Mouse (Mus musculus) liver, embryonic 16.5 days (tissue): ENCODE data around the gene Fnbp1. TPM values are rescaled to one million over a fixed set of nuclear protein-coding genes. Genes with fewer than 3 reads are reported as not detected.
"Not testable (repeated sequence)": the region's sequence is repeated elsewhere in the genome, so short reads cannot be mapped to it uniquely, and the experiment has no call there.

Source experiments
- ATAC-seq: fragments of 200-750 bp; cut with Nextera tagmentation; 2 replicates; pipeline ENCODE4 v1.8.0; 2017; ENCODE audit warnings: low read depth, mild to moderate bottlenecking, moderate number of reproducible peaks, moderate library complexity
- H3K27ac ChIP-seq: fragments of 300-500 bp; sonication (generic); 2 replicates; pipeline ENCODE4 v1.5.1; 2014; ENCODE audit warnings: mild to moderate bottlenecking, low read length
- H3K27me3 ChIP-seq: fragments of 300-500 bp; sonication (generic); 2 replicates; pipeline ENCODE4 v1.6.1; 2014; ENCODE audit warnings: low read depth, low read length, mixed read lengths; ENCODE audit not compliant: control insufficient read depth, insufficient read depth
- H3K36me3 ChIP-seq: fragments of 300-500 bp; sonication (generic); 2 replicates; pipeline ENCODE4 v1.6.1; 2014; ENCODE audit warnings: mild to moderate bottlenecking; ENCODE audit not compliant: control insufficient read depth, insufficient read depth
- H3K4me1 ChIP-seq: fragments of 300-500 bp; sonication (generic); 2 replicates; pipeline ENCODE4 v1.6.1; 2014; ENCODE audit warnings: low read depth, low read length, mixed read lengths; ENCODE audit not compliant: control insufficient read depth
- H3K4me2 ChIP-seq: fragments of 300-500 bp; sonication (generic); 2 replicates; pipeline ENCODE4 v1.6.1; 2014; ENCODE audit warnings: low read depth, low read length, mixed read lengths
- H3K4me3 ChIP-seq: fragments of 300-500 bp; sonication (generic); 2 replicates; pipeline ENCODE4 v1.5.1; 2014; ENCODE audit warnings: low read depth, mild to moderate bottlenecking, low read length
- H3K9ac ChIP-seq: fragments of 300-500 bp; sonication (generic); 2 replicates; pipeline ENCODE4 v1.6.1; 2014; ENCODE audit warnings: low read depth, low read length
- H3K9me3 ChIP-seq: fragments of 300-500 bp; sonication (generic); replicated peaks from 2 replicates; pipeline ENCODE4 v1.6.1; 2016; ENCODE audit warnings: low read length; ENCODE audit not compliant: control insufficient read depth
- WGBS: fragments of 180-500 bp; shearing (Covaris S2); extraction: QIAGEN DNeasy Blood & Tissue Kit; methylation state at CpG from one replicate; pipeline ENCODE4 v1.1.7; 2014; ENCODE audit not compliant: insufficient replicate concordance; 5-methylcytosine and 5-hydroxymethylcytosine counted together
- polyA plus RNA-seq: library from polyadenylated mRNA; unstranded; fragments of >200 nt; fragmentation: Nextera tagmentation; extraction: Ambion mirVana; gene quantifications from 2 replicates; pipeline ENCODE4 v1.2.1, GENCODE M21; 2015

Fnbp1 gene
- 5.2 and 5.9 TPM in 2 replicates for polyA plus RNA-seq

DNA sequence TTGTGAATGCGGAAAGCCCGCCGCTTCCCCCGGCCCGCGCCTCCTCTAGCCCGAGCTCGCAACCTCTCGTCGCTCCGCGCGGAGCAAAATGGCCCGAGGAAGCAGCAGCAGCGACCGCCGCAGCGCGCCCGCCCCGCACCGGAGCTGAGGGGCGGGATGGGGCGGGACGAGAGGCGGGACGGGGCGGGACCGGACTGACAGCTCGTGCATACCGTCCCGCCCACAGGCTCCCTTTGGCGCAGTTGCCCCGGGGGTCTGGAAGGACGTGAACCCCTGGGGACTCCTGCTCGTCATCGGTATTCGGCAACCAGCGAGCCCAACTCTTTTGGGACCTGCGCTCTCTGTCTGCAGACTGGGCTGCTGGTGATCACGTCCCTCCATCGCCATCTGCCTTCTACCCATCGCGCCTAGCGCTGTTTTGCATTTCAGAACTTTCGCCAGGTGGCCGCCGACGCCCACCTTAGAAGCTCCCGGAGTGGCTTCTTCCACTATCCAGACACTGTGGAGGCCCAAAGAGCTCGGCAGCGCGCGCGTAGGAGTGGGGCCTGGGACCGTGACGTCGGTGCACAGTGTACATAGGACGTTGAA is at the start of gene Fnbp1:
Fnbp1 (minus strand) TSS at position 142 of the 588 bp plus-strand sequence.
- under 1% methylated on average over 59 of the region's 59 CpGs for whole genome bisulfite sequencing
- Histone ChIP-seq H3K36me3 (no peaks in the 10 kb centered on the region; the same call in 1 of the 2 replicates), H3K27me3 (no peaks in the 10 kb centered on the region; the same call in 1 of the 2 replicates), H3K4me3 (peak within 1 kb of the TSS; percentile 79), H3K9ac (peak within 1 kb of the TSS; percentile 77), H3K4me1 (peaks cover 17% of the 10 kb centered on the region), H3K9me3 (no peaks in the 10 kb centered on the region), H3K27ac (peak within 1 kb of the TSS; percentile 64), H3K4me2 (peak within 1 kb of the TSS; percentile 90)
- peak; percentile 93 for ATAC-seq

DNA sequence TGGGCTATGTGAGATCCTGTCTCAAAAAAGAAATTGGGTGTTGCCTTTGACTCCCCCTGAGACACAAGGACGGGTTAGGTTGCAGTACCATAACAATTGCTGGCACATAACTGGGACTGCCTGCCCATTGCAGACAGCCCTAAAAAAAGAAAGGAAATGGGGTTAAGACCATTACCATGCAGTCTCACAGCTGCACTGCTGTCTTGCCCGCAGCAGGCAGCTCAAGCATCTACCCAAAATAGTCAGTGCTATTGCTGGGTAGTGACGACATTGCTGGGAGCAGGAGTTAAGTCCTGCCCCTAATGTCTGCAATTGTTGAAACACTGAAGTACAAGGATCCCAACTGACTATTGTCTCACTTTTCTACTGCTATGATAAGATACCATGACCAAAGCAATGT is 47.8 kb upstream of the Fnbp1 start:
- 77% methylated on average over 3 of the region's 3 CpGs for WGBS
- H3K4me1 ChIP-seq = no peaks in the 10 kb centered on the region
- no peak for ATAC-seq
- no peaks in the 10 kb centered on the region for H3K27me3 ChIP-seq
- H3K4me2 ChIP-seq = no peak overlapping the region
- no peaks in the 10 kb centered on the region for H3K9me3 ChIP-seq
- no peak overlapping the region for H3K4me3 ChIP-seq
- H3K36me3 ChIP-seq = peaks cover 30% of the 10 kb centered on the region
- no peak overlapping the region for H3K9ac ChIP-seq
- H3K27ac ChIP-seq = no peak overlapping the region

DNA sequence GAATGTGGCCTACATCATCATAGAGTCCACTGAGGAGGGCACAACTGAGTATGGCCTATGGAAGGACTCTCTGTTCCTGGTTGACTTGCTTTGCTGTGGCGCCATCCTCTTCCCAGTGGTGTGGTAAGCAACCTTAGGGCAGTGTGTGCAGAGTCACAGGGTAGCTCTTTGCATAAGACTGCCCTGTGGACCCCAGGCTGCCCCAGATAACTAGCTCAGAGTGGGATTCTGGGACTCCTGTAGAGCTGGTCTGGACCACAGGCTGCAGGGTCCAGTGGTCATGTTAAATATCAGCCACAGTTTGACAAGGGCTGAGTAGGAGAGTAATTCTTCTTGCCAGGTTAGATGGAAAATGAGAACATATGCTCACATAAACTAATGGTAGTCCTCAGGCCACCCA is 46.9 kb upstream of the Fnbp1 start:
- 80% methylated on average over 1 of the region's 1 CpGs for WGBS
- Histone ChIP-seq H3K9ac (no peak overlapping the region), H3K4me1 (no peaks in the 10 kb centered on the region), H3K4me2 (no peak overlapping the region), H3K27me3 (no peaks in the 10 kb centered on the region), H3K4me3 (no peak overlapping the region), H3K9me3 (no peaks in the 10 kb centered on the region), H3K27ac (no peak overlapping the region), H3K36me3 (peaks cover 32% of the 10 kb centered on the region)
- ATAC-seq = no peak

DNA sequence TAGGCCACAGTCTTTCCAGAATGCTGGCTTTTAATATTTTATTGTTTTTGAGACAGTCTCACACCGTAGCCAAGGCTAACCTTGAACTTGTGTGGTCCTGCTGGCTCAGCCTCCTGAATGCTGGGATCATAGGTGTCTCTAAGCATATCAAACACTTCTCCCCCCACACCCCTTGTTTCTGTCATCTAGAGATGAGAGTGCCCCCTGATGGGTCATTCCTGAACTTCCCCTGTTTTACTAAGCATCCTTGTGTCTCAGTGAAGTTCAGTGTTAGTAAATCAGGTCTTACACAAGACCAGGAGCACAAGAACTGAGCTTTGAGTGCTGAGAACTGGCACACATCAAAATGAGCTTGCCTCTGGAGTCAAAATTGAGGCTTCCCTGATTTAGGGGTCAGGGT is 42.0 kb upstream of the Fnbp1 start:
- no peak for ATAC-seq
- 81% methylated on average over 1 of the region's 1 CpGs for WGBS
- no peak overlapping the region for H3K4me3 ChIP-seq
- no peak overlapping the region for H3K27ac ChIP-seq
- H3K9me3 ChIP-seq = no peaks in the 10 kb centered on the region
- H3K27me3 ChIP-seq = no peaks in the 10 kb centered on the region
- H3K9ac ChIP-seq = no peak overlapping the region
- H3K4me1 ChIP-seq = no peaks in the 10 kb centered on the region
- H3K36me3 ChIP-seq = peaks cover 23% of the 10 kb centered on the region
- H3K4me2 ChIP-seq = no peak overlapping the region

DNA sequence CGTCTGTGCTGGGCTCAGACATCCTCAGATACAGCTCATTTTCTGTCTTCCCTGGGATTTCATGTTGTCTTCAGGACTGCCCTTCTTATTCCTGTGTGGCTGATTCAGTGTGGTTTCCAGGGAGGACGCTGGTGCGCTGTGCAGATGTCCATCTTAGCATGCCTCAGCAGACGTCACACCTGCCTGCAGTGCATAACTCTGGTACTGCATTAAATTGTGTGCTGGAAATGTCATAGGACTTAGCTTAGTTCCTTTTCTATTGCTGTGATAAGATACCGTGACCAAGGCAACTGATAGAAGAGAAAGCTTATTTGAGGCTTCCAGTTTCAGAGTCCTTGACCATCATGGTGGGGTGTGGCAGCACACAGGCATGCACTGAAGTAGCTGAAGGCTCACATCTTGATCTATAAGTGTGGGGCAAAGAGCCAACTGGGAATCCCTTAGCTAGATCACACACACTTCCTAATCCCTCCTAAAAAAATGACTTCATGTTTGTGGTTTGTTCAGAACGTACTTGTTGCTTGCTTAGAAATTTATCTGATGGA is 41.0 kb upstream of the Fnbp1 start:
- Histone ChIP-seq H3K27me3 (no peaks in the 10 kb centered on the region), H3K4me1 (no peaks in the 10 kb centered on the region), H3K9me3 (no peaks in the 10 kb centered on the region), H3K4me2 (no peak overlapping the region), H3K36me3 (peaks cover 27% of the 10 kb centered on the region), H3K27ac (no peak overlapping the region), H3K9ac (no peak overlapping the region), H3K4me3 (no peak overlapping the region)
- ATAC-seq = no peak
- 66% methylated on average over 6 of the region's 6 CpGs for WGBS

DNA sequence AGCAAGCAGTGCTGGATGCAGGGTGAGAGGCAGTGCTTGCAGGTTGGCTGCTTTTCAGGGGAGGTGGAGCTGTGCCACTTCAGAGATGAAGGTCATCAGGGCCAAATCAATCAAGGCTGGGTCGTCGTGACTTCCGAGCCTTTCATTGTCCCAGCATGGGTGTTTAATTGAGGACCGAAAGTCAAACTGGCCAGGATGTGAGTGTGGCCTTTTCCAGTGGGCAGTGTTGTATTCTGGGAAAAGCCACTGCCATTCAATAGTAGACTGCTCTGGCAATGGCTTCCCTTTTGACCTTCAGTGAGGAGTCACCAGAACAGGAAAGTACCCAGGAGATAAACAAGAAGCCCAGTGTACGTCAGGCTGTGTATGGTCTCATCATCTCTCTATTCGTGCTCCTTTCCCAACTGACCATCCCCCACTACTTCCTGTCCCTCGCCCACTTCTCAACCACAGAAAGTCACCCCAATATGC is 38.3 kb upstream of the Fnbp1 start:
- Histone ChIP-seq H3K27me3 (no peaks in the 10 kb centered on the region), H3K4me2 (no peak overlapping the region), H3K9me3 (no peaks in the 10 kb centered on the region), H3K4me1 (no peaks in the 10 kb centered on the region), H3K4me3 (no peak overlapping the region), H3K27ac (no peak overlapping the region), H3K36me3 (peaks cover 31% of the 10 kb centered on the region), H3K9ac (no peak overlapping the region)
- 45% methylated on average over 7 of the region's 7 CpGs for WGBS
- ATAC-seq = no peak

DNA sequence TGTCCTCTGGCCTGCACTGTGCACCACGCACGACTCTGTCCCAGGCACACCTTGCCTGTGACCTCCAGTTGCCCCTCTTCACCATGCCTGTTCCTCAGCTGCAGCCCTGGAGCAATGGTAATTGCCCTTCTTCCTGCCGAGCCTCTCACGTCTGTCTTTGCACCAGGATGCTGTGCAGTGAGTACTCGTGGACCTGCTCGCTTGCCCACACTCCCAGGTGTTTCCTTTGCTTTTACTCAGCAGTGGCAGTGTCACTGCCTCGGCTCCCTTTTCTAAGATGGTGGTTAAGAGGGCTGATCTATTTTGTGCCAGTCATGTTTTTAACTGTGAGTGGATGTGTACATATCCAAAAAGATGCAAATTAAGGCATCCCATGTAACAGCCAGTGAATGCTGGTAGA is 37.7 kb upstream of the Fnbp1 start:
- Histone ChIP-seq H3K4me1 (no peaks in the 10 kb centered on the region), H3K36me3 (peaks cover 27% of the 10 kb centered on the region), H3K4me2 (no peak overlapping the region), H3K9me3 (no peaks in the 10 kb centered on the region), H3K27me3 (no peaks in the 10 kb centered on the region), H3K27ac (no peak overlapping the region), H3K4me3 (no peak overlapping the region), H3K9ac (no peak overlapping the region)
- no peak for ATAC-seq
- 76% methylated on average over 7 of the region's 7 CpGs for WGBS

DNA sequence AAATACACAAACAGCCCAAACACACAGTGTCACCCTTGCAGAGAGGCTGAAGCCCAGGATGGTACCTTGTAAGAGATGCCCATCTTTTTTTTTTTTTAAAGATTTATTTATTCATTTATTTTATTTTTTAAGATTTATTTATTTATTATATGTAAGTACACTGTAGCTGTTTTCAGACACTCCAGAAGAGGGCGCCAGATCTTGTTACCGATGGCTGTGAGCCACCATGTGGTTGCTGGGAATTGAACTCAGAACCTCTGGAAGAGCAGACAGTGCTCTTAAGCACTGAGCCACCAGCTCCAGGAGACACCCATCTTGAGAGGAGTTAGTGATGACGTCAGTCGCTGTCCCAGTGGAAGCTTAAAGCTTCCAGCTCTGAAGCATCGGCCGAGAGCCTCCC is 36.8 kb upstream of the Fnbp1 start:
- not testable (repeated sequence) for H3K4me1 ChIP-seq, H3K9ac ChIP-seq, H3K27me3 ChIP-seq, H3K27ac ChIP-seq, H3K4me2 ChIP-seq, H3K4me3 ChIP-seq, ATAC-seq, H3K9me3 ChIP-seq
- H3K36me3 ChIP-seq = peaks cover 27% of the 10 kb centered on the region
- WGBS = 62% methylated on average over 6 of the region's 6 CpGs

DNA sequence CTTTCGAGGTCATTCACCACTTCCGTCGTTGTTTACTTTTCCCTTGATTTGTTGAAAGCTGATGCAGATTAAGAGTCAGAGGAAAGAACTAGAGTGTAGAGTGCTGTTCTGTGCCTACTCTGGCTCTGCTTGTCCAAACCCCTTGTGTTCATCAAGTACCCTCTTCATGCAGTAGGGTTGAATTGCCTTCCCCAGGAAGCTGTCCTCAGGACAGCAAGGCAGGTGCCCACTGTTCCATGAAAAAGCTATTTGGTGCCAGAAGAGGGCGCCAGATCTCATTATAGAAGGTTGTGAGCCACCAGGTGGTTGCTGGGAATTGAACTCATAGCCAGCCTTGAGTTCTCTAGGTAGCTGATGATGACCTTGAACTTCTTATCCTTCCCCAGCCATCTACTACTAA is 31.5 kb upstream of the Fnbp1 start:
- no peaks in the 10 kb centered on the region for H3K27me3 ChIP-seq
- H3K9me3 ChIP-seq = no peaks in the 10 kb centered on the region
- H3K4me2 ChIP-seq = no peak overlapping the region
- no peak for ATAC-seq
- no peak overlapping the region for H3K9ac ChIP-seq
- H3K4me1 ChIP-seq = peaks cover 10% of the 10 kb centered on the region
- 76% methylated on average over 4 of the region's 4 CpGs for WGBS
- H3K36me3 ChIP-seq = peaks cover 37% of the 10 kb centered on the region
- H3K4me3 ChIP-seq = no peak overlapping the region
- H3K27ac ChIP-seq = no peak overlapping the region
